Mouse (Mus musculus): Measurements from ENCODE around the gene Glipr1. TPM values are rescaled to one million over a fixed set of nuclear protein-coding genes. Genes with fewer than 3 reads are reported as not detected.

Glipr1 gene
- polyA plus RNA-seq, 1 experiment from 2014 or later, result 1.4 TPM

Other genes starting within 250 kb of the Glipr1 start
- gene Krr1, start 30.0 kb downstream of the Glipr1 start, polyA plus RNA-seq (2015; fragmentation: Nextera tagmentation; extraction: Ambion mirVana), result 31.2 and 34.8 TPM in 2 replicates
- gene Glipr1l1, start 57.6 kb upstream of the Glipr1 start, polyA plus RNA-seq (2015; fragmentation: Nextera tagmentation; extraction: Ambion mirVana), result not detected in 2 replicates
- not detected in 2 replicates for gene Glipr1l2, start 80.7 kb upstream of the Glipr1 start, polyA plus RNA-seq (2015; fragmentation: Nextera tagmentation; extraction: Ambion mirVana)
- 0.34 and 0.75 TPM in 2 replicates for gene Glipr1l3, start 157.7 kb upstream of the Glipr1 start, polyA plus RNA-seq (2015; fragmentation: Nextera tagmentation; extraction: Ambion mirVana)
- gene Caps2, start 161.0 kb upstream of the Glipr1 start, polyA plus RNA-seq (2015; fragmentation: Nextera tagmentation; extraction: Ambion mirVana), result 0.54 and 0.58 TPM in 2 replicates